Mouse (Mus musculus) liver, embryonic 15.5 days (tissue): Measurements from ENCODE around the gene Ccdc173. TPM values are rescaled to one million over a fixed set of nuclear protein-coding genes. Genes with fewer than 3 reads are reported as not detected.
A peak's percentile ranks its signal among the peaks of the same experiment; 100 is the strongest.

ENCODE experiments used
- ATAC-seq: fragments of 200-750 bp; cut with Nextera tagmentation; 2 replicates; pipeline ENCODE4 v1.8.0; 2017; ENCODE audit warnings: moderate number of reproducible peaks, mild to moderate bottlenecking, moderate library complexity; ENCODE audit not compliant: insufficient read depth
- H3K27ac ChIP-seq: fragments of 300-500 bp; sonication (generic); replicated peaks from 2 replicates; pipeline ENCODE4 v1.5.1; 2015; ENCODE audit warnings: mild to moderate bottlenecking, inconsistent platforms
- H3K27me3 ChIP-seq: fragments of 300-500 bp; sonication (generic); 2 replicates; pipeline ENCODE4 v1.6.1; 2015; ENCODE audit warnings: mild to moderate bottlenecking, inconsistent platforms
- H3K36me3 ChIP-seq: fragments of 300-500 bp; sonication (generic); replicated peaks from 2 replicates; pipeline ENCODE4 v1.6.1; 2015; ENCODE audit warnings: moderate library complexity, mild to moderate bottlenecking, inconsistent platforms
- H3K4me1 ChIP-seq: fragments of 300-500 bp; sonication (generic); replicated peaks from 2 replicates; pipeline ENCODE4 v1.6.1; 2015; ENCODE audit warnings: inconsistent platforms
- H3K4me2 ChIP-seq: fragments of 300-500 bp; sonication (generic); 2 replicates; pipeline ENCODE4 v1.6.1; 2015; ENCODE audit warnings: moderate library complexity, mild to moderate bottlenecking, inconsistent platforms
- H3K4me3 ChIP-seq: fragments of 300-500 bp; sonication (generic); replicated peaks from 2 replicates; pipeline ENCODE4 v1.5.1; 2015; ENCODE audit warnings: mild to moderate bottlenecking, inconsistent platforms
- H3K9ac ChIP-seq: fragments of 300-500 bp; sonication (generic); 2 replicates; pipeline ENCODE4 v1.6.1; 2015; ENCODE audit warnings: moderate library complexity, mild to moderate bottlenecking, inconsistent platforms
- H3K9me3 ChIP-seq: fragments of 300-500 bp; sonication (generic); replicated peaks from 2 replicates; pipeline ENCODE4 v1.6.1; 2016; ENCODE audit warnings: inconsistent platforms
- WGBS: fragments of 180-500 bp; shearing (Covaris S2); methylation state at CpG from one replicate; pipeline ENCODE4 v1.1.7; 2015; ENCODE audit warnings: mixed read lengths; ENCODE audit not compliant: insufficient replicate concordance; 5-methylcytosine and 5-hydroxymethylcytosine counted together
- polyA plus RNA-seq: library from polyadenylated mRNA; unstranded; fragments of >200 nt; fragmentation: Nextera tagmentation; extraction: Ambion mirVana; gene quantifications from 2 replicates; pipeline ENCODE4 v1.2.1, GENCODE M21; 2015

The Ccdc173 gene
- polyA plus RNA-seq, 1 experiment from 2014 or later: 0.16 TPM

DNA sequence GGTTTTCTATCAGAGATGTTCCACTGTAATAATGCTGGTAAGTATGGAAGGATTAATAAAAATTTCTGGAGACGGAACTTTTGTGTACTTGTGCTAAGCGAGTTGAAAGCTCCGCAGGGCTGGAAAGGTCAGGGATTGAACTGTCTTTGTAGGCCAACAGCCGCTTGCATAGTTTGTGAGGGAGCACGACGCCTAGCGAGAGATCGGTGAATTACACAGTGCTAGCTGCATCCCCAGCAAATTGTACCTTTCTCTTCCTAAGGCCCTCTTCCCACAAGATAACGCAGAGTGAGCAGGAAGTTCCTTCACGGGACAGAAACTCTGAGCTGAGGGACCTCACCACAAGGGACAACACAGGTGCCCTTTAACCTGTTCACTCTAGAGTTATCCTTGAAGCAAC lies 910 bp upstream of the Ccdc173 start:
- Histone ChIP-seq H3K4me1 (peaks cover 15% of the 10 kb centered on the region), H3K27me3 (no peaks in the 10 kb centered on the region), H3K9ac (peak overlapping the region; percentile 79), H3K4me2 (peak overlapping the region; percentile 93), H3K36me3 (peaks cover 24% of the 10 kb centered on the region), H3K4me3 (peak overlapping the region; percentile 75), H3K9me3 (no peaks in the 10 kb centered on the region), H3K27ac (peak overlapping the region; percentile 89; the same call in 1 of the 2 replicates)
- 1% methylated on average over 10 of the region's 10 CpGs for WGBS
- ATAC-seq: peak; percentile 48; the same call in 1 of the 2 replicates

DNA sequence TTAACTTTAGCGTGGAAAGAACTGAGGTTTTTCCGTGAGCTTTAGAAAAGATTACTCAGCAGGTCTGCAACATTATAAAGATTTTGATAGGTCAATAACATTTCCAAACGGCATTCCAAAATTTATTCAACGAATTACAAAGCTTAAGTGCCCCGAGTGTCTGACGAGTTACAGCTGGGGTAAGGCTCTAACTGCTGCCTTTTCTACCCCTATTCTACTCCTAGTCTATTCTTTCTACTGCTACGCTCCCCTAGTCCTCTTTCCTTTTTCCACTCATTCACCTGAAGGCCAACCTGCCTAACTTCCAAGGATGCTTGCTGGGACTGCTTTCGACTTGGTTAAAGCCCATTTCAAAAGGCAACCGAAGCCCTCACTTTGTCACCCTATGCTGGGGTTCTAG lies 401 bp downstream of the Ccdc173 start:
- peak overlapping the region; percentile 75 for H3K4me3 ChIP-seq
- H3K9me3 ChIP-seq: no peaks in the 10 kb centered on the region
- peak overlapping the region; percentile 93 for H3K4me2 ChIP-seq
- H3K27me3 ChIP-seq: no peaks in the 10 kb centered on the region
- WGBS: 30% methylated on average over 9 of the region's 9 CpGs
- H3K4me1 ChIP-seq: peaks cover 15% of the 10 kb centered on the region
- peak overlapping the region; percentile 55 for H3K9ac ChIP-seq
- H3K27ac ChIP-seq: peak overlapping the region; percentile 89; the same call in 1 of the 2 replicates
- H3K36me3 ChIP-seq: peaks cover 13% of the 10 kb centered on the region
- ATAC-seq: no peak

DNA sequence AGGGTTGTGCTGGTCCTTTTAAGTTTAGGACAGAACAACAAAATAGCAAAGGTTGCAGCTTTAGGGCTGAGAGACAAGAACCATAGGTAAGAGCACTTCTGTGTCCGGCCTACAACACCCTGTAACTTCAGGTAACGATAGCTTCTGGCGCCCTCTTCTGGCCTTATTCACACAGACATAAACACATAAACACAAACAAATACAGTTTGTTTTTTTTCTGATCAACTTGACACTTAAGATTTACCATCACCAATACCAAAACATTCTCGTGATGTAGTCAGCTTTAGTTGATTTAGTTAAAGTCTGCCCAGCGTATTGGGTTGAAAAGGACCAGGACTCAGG lies 10.6 kb downstream of the Ccdc173 start:
- no peaks in the 10 kb centered on the region for H3K27me3 ChIP-seq
- H3K4me1 ChIP-seq: no peaks in the 10 kb centered on the region
- H3K27ac ChIP-seq: no peak overlapping the region
- H3K4me2 ChIP-seq: no peak overlapping the region
- ATAC-seq: no peak
- WGBS: 42% methylated on average over 5 of the region's 5 CpGs
- H3K4me3 ChIP-seq: no peak overlapping the region
- no peaks in the 10 kb centered on the region for H3K9me3 ChIP-seq
- no peaks in the 10 kb centered on the region for H3K36me3 ChIP-seq
- H3K9ac ChIP-seq: no peak overlapping the region

DNA sequence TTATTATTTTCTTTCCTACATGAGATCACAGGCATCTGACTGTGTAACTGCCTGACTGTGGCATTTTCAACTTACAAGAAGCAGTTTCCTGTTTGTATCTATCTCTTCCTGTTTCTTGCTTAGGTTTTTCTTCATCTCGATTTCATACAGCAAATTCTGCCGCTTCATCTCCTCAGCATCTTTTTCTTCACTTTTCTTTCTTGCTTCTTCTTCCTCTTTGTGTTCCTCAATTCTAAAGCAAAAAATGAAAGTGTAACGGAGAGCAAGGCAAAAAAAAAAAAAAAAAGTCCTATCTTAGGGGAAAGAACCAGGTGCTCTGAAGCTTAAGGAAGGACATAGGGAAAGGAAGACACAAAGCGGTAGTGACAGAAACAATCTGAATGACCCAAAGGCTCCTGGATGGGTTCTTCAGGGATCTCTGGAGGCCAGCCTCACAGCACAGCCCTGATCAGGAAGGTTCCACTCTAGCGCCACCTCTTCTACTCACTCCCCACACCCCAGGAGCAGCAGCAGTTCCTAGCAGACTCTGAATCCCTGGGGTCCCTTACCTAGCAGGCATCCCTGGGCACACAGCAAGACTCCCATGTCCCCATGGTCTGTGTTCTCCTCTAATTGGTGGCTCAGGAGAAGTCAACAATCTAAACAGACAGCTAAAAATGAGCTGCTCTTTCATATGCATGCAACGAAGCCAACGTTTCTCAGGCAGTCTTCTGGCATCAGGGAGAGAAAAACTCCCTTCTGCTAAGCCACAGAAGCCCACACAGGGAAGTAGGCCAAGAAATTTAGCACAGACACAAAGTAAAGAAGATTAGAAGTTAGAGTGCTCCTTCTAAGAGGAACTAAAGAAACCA lies 11.2 kb downstream of the Ccdc173 start:
- Histone ChIP-seq H3K36me3 (no peaks in the 10 kb centered on the region), H3K27me3 (no peaks in the 10 kb centered on the region), H3K27ac (no peak overlapping the region), H3K4me2 (no peak overlapping the region), H3K9ac (no peak overlapping the region), H3K4me3 (no peak overlapping the region), H3K9me3 (no peaks in the 10 kb centered on the region), H3K4me1 (no peaks in the 10 kb centered on the region)
- WGBS: 41% methylated on average over 7 of the region's 7 CpGs
- no peak for ATAC-seq

DNA sequence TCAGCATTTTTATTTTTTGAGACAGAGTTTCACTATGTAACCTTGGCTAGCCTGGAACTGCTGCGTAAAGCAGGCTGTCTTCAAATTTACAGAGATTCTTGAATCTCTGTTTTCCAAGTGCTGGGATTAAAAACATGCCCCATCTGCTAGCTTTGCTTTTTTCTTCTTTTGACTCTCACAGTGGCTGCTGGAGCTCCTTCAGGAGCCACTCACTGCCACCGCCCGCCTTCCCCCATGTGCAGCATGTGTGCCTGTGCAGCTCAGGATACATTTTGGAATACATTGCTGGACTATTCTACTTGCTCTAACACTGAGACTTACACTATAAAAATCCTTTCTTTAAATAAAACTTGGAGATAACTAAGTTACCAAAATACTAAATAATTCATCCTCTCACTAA lies 16.0 kb downstream of the Ccdc173 start:
- no peak for ATAC-seq
- WGBS: 88% methylated on average over 3 of the region's 3 CpGs

DNA sequence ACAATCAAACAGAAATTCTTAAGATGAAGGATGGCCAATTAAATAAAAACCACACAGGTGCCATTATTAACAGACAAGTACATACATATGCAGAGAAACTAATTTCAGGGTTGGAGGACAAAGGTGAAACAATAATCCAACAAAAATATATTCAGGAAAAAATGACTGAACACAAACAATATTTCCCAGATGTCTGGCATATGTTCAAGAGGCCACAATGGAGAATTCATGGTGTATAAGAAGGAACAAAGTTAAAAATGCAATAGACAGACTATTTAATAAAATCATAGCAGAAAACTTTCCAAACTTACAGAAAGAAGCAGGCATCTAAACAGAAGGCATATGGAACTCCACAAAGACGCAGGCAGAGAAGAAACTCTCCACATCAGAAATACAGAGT lies 24.7 kb downstream of the Ccdc173 start:
- H3K36me3 ChIP-seq: no peaks in the 10 kb centered on the region
- WGBS: 69% methylated on average over 1 of the region's 1 CpGs
- no peak overlapping the region for H3K9ac ChIP-seq
- H3K4me3 ChIP-seq: no peak overlapping the region
- no peaks in the 10 kb centered on the region for H3K27me3 ChIP-seq
- no peaks in the 10 kb centered on the region for H3K4me1 ChIP-seq
- ATAC-seq: no peak
- no peaks in the 10 kb centered on the region for H3K9me3 ChIP-seq
- H3K27ac ChIP-seq: no peak overlapping the region
- no peak overlapping the region for H3K4me2 ChIP-seq

More for the DNA sequence above, 16.0 kb downstream of the Ccdc173 start:
- H3K4me3 ChIP-seq: no peak overlapping the region
- no peak overlapping the region for H3K4me2 ChIP-seq
- H3K9me3 ChIP-seq: no peaks in the 10 kb centered on the region
- no peak overlapping the region for H3K9ac ChIP-seq
- no peaks in the 10 kb centered on the region for H3K36me3 ChIP-seq
- no peak overlapping the region for H3K27ac ChIP-seq
- no peaks in the 10 kb centered on the region for H3K27me3 ChIP-seq
- H3K4me1 ChIP-seq: no peaks in the 10 kb centered on the region

DNA sequence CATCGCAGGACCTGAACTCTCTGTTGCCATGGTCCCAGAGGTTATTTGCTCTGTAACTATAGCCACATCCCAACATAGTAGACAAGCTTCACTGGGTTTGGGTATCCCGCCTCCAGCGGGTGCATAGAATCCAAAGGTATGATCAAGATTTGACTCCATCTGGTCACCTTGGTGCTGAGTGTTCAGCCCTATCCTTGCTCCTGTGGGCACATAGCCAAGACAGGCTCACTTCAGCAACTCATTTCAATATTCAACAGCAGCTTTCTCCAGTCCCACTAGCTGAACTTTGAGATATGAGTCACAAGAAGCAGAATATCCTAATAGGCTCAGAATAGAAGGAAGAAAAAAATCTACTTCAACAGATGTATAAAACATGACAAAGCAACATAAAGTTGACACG lies 26.0 kb downstream of the Ccdc173 start:
- Histone ChIP-seq H3K27ac (no peak overlapping the region), H3K9me3 (no peaks in the 10 kb centered on the region), H3K27me3 (no peaks in the 10 kb centered on the region), H3K36me3 (no peaks in the 10 kb centered on the region), H3K4me3 (no peak overlapping the region), H3K4me2 (no peak overlapping the region), H3K9ac (no peak overlapping the region), H3K4me1 (no peaks in the 10 kb centered on the region)
- ATAC-seq: no peak
- 75% methylated on average over 4 of the region's 4 CpGs for WGBS

DNA sequence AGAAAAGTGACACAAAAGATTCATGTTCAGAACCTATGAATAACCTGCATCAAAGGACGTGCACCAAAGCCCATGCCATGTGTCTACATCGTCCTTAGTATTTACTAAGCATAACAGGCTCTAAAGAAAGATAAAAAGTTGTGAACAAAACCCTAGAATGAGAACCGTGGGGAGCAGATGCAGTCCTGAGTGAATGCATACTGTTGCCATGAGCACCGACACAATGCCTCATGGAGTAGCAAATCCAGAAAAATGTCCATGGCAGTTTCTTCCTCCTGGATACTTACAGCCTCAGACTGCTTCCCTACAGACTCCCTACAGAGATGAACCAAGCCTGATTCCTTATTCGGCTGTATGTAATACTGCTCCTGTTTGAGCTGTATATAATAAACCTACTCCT lies 28.4 kb downstream of the Ccdc173 start:
- no peak overlapping the region for H3K27ac ChIP-seq
- H3K9me3 ChIP-seq: no peaks in the 10 kb centered on the region
- H3K4me2 ChIP-seq: no peak overlapping the region
- no peak for ATAC-seq
- H3K9ac ChIP-seq: no peak overlapping the region
- 63% methylated on average over 5 of the region's 5 CpGs for WGBS
- H3K4me3 ChIP-seq: no peak overlapping the region
- no peaks in the 10 kb centered on the region for H3K27me3 ChIP-seq
- H3K36me3 ChIP-seq: no peaks in the 10 kb centered on the region
- H3K4me1 ChIP-seq: no peaks in the 10 kb centered on the region

DNA sequence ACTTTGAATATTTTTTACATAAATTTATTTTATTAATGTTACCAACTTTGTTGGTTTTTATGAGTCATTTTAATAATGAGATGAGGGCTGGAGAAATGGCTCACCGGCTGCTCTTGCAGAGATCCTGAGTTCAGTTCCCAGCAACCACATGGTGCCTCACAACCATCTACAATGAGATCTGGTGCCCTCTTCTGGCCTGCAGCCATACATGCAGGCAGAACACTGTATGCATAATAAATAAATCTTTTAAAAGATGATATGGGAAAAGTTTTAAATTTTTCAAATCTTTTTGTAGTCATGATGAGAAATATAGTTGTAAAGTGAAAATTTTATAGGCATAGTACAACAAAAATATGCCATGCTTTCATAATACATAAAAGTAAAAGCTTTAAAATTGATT lies 44.3 kb downstream of the Ccdc173 start:
- Histone ChIP-seq H3K4me3 (no peak overlapping the region), H3K27ac (no peak overlapping the region), H3K27me3 (no peaks in the 10 kb centered on the region), H3K36me3 (peaks cover 74% of the 10 kb centered on the region), H3K9ac (no peak overlapping the region), H3K4me1 (no peaks in the 10 kb centered on the region), H3K9me3 (no peaks in the 10 kb centered on the region), H3K4me2 (no peak overlapping the region)
- 87% methylated on average over 1 of the region's 1 CpGs for WGBS
- no peak for ATAC-seq

DNA sequence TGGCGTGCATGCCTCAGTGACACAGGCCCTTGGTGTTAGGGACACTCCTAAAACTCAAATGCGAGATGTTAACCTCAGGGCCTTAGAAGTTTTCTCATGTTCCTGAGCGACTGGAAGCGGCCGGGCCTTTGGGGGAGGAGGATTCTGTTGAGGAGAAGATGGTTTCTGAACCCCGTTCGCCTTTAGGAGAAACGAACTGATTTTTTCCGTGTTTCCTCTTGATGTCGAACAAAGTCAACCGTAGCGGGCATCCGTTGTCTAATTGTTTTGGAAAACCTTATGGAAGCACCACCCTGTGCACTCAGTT lies 65.9 kb downstream of the Ccdc173 start:
- peaks cover 20% of the 10 kb centered on the region for H3K4me1 ChIP-seq
- ATAC-seq: no peak
- H3K4me2 ChIP-seq: peak overlapping the region; percentile 71
- WGBS: under 1% methylated on average over 13 of the region's 13 CpGs
- peaks cover 15% of the 10 kb centered on the region; the same call in 1 of the 2 replicates for H3K27me3 ChIP-seq
- peak overlapping the region; percentile 92 for H3K9ac ChIP-seq
- H3K4me3 ChIP-seq: peak overlapping the region; percentile 88
- H3K27ac ChIP-seq: peak overlapping the region; percentile 90
- no peaks in the 10 kb centered on the region for H3K36me3 ChIP-seq
- no peaks in the 10 kb centered on the region for H3K9me3 ChIP-seq

DNA sequence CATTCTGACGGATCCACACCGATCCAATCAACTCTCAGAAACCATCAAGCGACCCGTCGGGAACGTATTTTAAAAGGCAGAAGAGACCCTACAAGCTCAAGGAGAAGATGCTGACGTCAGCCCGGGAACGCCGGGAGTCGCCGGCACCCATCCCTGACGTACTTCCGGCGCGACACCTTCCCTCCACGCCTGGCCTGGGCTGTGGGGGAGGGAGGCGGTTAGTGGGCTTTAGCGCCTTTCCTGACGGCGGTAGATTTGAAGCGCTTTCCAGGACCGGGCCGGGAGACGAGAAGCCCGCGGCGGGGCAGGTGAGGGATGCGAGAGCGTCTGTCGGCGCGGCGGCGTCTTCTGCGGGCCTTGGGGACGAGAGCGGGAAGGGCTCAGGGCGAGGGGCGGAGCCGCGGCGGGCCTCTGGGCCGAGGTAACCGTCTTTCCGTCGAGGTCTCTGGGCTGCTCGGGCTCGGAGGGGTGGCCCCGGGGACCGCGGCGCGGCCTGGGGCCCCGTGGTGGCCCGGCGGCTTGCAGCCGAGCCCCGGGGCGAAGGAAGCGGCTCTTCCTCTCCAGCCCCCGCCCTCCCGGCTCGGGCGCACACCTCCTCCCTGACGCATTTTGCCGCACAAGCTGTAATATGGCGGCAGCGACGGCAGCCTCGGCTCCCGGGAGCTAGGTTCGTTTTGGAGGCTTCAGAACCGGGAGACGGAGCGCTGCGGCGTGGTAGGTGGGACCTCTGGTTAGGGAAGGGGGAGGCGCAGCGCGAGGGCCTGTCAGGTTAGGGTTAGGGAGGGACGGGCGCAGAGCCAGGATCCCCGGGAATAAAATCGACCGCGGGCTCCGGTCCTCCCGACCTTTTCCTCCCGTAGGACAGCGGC lies 66.5 kb downstream of the Ccdc173 start:
- peaks cover 20% of the 10 kb centered on the region for H3K4me1 ChIP-seq

More for the DNA sequence above, 66.5 kb downstream of the Ccdc173 start:
- Histone ChIP-seq H3K4me2 (peak overlapping the region; percentile 71), H3K27me3 (peaks cover 15% of the 10 kb centered on the region; the same call in 1 of the 2 replicates), H3K9ac (peak overlapping the region; percentile 92), H3K36me3 (no peaks in the 10 kb centered on the region), H3K9me3 (no peaks in the 10 kb centered on the region), H3K4me3 (peak overlapping the region; percentile 88), H3K27ac (peak overlapping the region; percentile 90)
- peak; percentile 88 for ATAC-seq
- WGBS: under 1% methylated on average over 91 of the region's 91 CpGs
